Comparison of ENCODE assay signal across 11 mouse cellular contexts in genomic region chr2:31374415-31374814, GRCm38 (mm10).
A peak's percentile ranks its signal among the peaks of the same experiment; 100 is the strongest.
DNase-seq lines count a peak whose midpoint lies in the region; ATAC-seq and TF ChIP-seq lines count a peak whose summit lies in the region.
"Had no signal": no experiment of that assay in that cellular context is flagged by ENCODE, and none has a peak within 500 bp of the region (broad histone marks: within the 10 kb centered on the region; RNA-seq: fewer than 3 reads in every experiment).

No protein-coding gene starts in this region.

- H3K4me3 ChIP-seq in forebrain, postnatal 0 days (ENCODE audit: low read depth, low read length), result no peak overlapping the region
- H3K4me3 ChIP-seq in forebrain, embryonic 11.5 days (ENCODE audit: low read depth, low read length), result no peak overlapping the region
- H3K4me3 ChIP-seq in lung, adult 2 months (replicated peaks; ENCODE audit: extremely low read depth, low read depth, low read length), result no peak overlapping the region
- H3K4me3 ChIP-seq: embryonic facial prominence, embryonic 12.5 days; neural tube, embryonic 12.5 days had no signal

- H3K36me3 ChIP-seq in forebrain, postnatal 0 days (ENCODE audit: insufficient read depth), result no peaks in the 10 kb centered on the region
- no peaks in the 10 kb centered on the region for H3K36me3 ChIP-seq in forebrain, embryonic 11.5 days (ENCODE audit: control insufficient read depth, insufficient read depth, low read length)
- H3K36me3 ChIP-seq: embryonic facial prominence, embryonic 12.5 days; neural tube, embryonic 12.5 days had no signal

- TF ChIP-seq CTCF in forebrain, postnatal 0 days (IDR thresholded peaks at IDR 0.05; ENCODE audit: low read depth), result no peak
- TF ChIP-seq CTCF in lung, adult 2 months (IDR thresholded peaks at IDR 0.05; ENCODE audit: insufficient read depth, low read length), result no peak

- no peak overlapping the region for H3K9ac ChIP-seq in forebrain, postnatal 0 days
- H3K9ac ChIP-seq in forebrain, embryonic 11.5 days (ENCODE audit: low read length), result no peak overlapping the region
- H3K9ac ChIP-seq: embryonic facial prominence, embryonic 12.5 days; neural tube, embryonic 12.5 days had no signal

- no peak overlapping the region for H3K27ac ChIP-seq in forebrain, postnatal 0 days (ENCODE audit: low read depth, low read length)
- no peak overlapping the region for H3K27ac ChIP-seq in forebrain, embryonic 11.5 days (ENCODE audit: low read depth, low read length)
- H3K27ac ChIP-seq: embryonic facial prominence, embryonic 12.5 days; macrophage; neural tube, embryonic 12.5 days had no signal

- intact Hi-C loops in gastrocnemius, postnatal 14 days (cut with DNase I; ENCODE audit: low total_unique reads), result no loop called here

- DNase-seq in forebrain, postnatal 0 days, result peak; percentile 37
- no peak for DNase-seq in forebrain, embryonic 11.5 days (ENCODE audit: low spot score)
- DNase-seq in lung, postnatal 10 days, result peak; percentile 62
- DNase-seq in lung, adult 2 months, result no peak
- DNase-seq in gastrocnemius, postnatal 14 days, result peak; percentile 58
- peak; percentile 7 for DNase-seq in lung, postnatal 14 days
- no peak for DNase-seq in adrenal gland, postnatal 25 days
- DNase-seq in adrenal gland, adult 18-20 months (ENCODE audit: low spot score in 2 of 2), result no peak

- 0 out of 2 replicates have a peak, but pooled peaks cover 5% of the 10 kb centered on the region for H3K4me1 ChIP-seq in forebrain, postnatal 0 days (ENCODE audit: insufficient read depth)
- H3K4me1 ChIP-seq in forebrain, embryonic 11.5 days (replicated peaks; ENCODE audit: control insufficient read depth, insufficient read depth, low read length), result no peaks in the 10 kb centered on the region
- no peaks in the 10 kb centered on the region for H3K4me1 ChIP-seq in lung, adult 2 months (ENCODE audit: control insufficient read depth, insufficient read depth, low read length)
- H3K4me1 ChIP-seq: embryonic facial prominence, embryonic 12.5 days had no signal

- WGBS in forebrain, postnatal 0 days, result 72% methylated on average over 1 of the region's 1 CpGs
- 67% methylated on average over 1 of the region's 1 CpGs for WGBS in forebrain, embryonic 11.5 days
- WGBS in lung, adult 2 months, result 65% methylated on average over 1 of the region's 1 CpGs

- H3K9me3 ChIP-seq in forebrain, postnatal 0 days (ENCODE audit: low read length), result no peaks in the 10 kb centered on the region
- H3K9me3 ChIP-seq in forebrain, embryonic 11.5 days (ENCODE audit: control insufficient read depth, low read length), result no peaks in the 10 kb centered on the region
- H3K9me3 ChIP-seq: embryonic facial prominence, embryonic 12.5 days had no signal

- no peak overlapping the region for H3K4me2 ChIP-seq in forebrain, postnatal 0 days (ENCODE audit: low read depth)
- H3K4me2 ChIP-seq in forebrain, embryonic 11.5 days (ENCODE audit: low read depth, low read length, severe bottlenecking), result no peak overlapping the region
- H3K4me2 ChIP-seq: embryonic facial prominence, embryonic 12.5 days; neural tube, embryonic 12.5 days had no signal

- TF ChIP-seq POLR2A in lung, adult 2 months (IDR thresholded peaks at IDR 0.05; ENCODE audit: borderline replicate concordance, extremely low read depth, low read depth, low read length), result no peak

- ATAC-seq in forebrain, postnatal 0 days, result no peak
- ATAC-seq in forebrain, embryonic 11.5 days (replicated peaks; ENCODE audit: low FRiP score), result no peak

- no peaks in the 10 kb centered on the region for H3K27me3 ChIP-seq in forebrain, postnatal 0 days (ENCODE audit: insufficient read depth, low read length)
- no peaks in the 10 kb centered on the region for H3K27me3 ChIP-seq in forebrain, embryonic 11.5 days (ENCODE audit: control insufficient read depth, insufficient read depth, low read length)
- H3K27me3 ChIP-seq: embryonic facial prominence, embryonic 12.5 days had no signal

Comparison
In these comparisons a context has a peak if more than half of its experiments do, and no peak if none do; other contexts are left out.
1. DNase-seq: peak in forebrain, postnatal 0 days (single experiment), lung, postnatal 10 days (single experiment), gastrocnemius, postnatal 14 days (single experiment) and lung, postnatal 14 days (single experiment); none in forebrain, embryonic 11.5 days (single experiment), lung, adult 2 months (single experiment), adrenal gland, postnatal 25 days (single experiment) and adrenal gland, adult 18-20 months (0 of 2).